Mouse (Mus musculus): Measurements from ENCODE around the gene Ly6g. TPM values are rescaled to one million over a fixed set of nuclear protein-coding genes. Genes with fewer than 3 reads are reported as not detected.
"Not testable (repeated sequence)": the region's sequence is repeated elsewhere in the genome, so short reads cannot be mapped to it uniquely, and the experiment has no call there.

Gene Ly6g
- polyA plus RNA-seq, 1 experiment from 2014 or later, result not detected

- not testable (repeated sequence) for H3K36me3 ChIP-seq (ENCODE audit: control insufficient read depth, insufficient read depth, low read length); H3K9me3 ChIP-seq (ENCODE audit: control insufficient read depth, low read length); H3K4me1 ChIP-seq (replicated peaks; ENCODE audit: control insufficient read depth, insufficient read depth, low read length); H3K4me3 ChIP-seq (ENCODE audit: low read length); H3K4me2 ChIP-seq (ENCODE audit: low read depth, low read length); H3K9ac ChIP-seq (ENCODE audit: low read length); ATAC-seq (ENCODE audit: low read depth); H3K27ac ChIP-seq (ENCODE audit: low read length); H3K27me3 ChIP-seq (ENCODE audit: control insufficient read depth, insufficient read depth, low read depth, low read length)
- 69% methylated on average over 3 of the region's 3 CpGs for WGBS
Observed at GRCm38 (mm10) chr15:75137739-75138138, 17.3 kb upstream of the Ly6g start.

GRCm38 (mm10) chr15:75141812-75142360, 13.2 kb upstream of the Ly6g start:
- H3K4me3 ChIP-seq (ENCODE audit: low read length); H3K9ac ChIP-seq (ENCODE audit: low read length); H3K36me3 ChIP-seq (ENCODE audit: control insufficient read depth, insufficient read depth, low read length); H3K4me2 ChIP-seq (ENCODE audit: low read depth, low read length); H3K27ac ChIP-seq (ENCODE audit: low read length); H3K9me3 ChIP-seq (ENCODE audit: control insufficient read depth, low read length); ATAC-seq (ENCODE audit: low read depth); H3K4me1 ChIP-seq (replicated peaks; ENCODE audit: control insufficient read depth, insufficient read depth, low read length); H3K27me3 ChIP-seq (ENCODE audit: control insufficient read depth, insufficient read depth, low read depth, low read length): not testable (repeated sequence)
- 38% methylated on average over 6 of the region's 6 CpGs for WGBS

GRCm38 (mm10) chr15:75143735-75144134, 11.3 kb upstream of the Ly6g start:
- no peak overlapping the region for H3K4me2 ChIP-seq (ENCODE audit: low read depth, low read length)
- no peak for ATAC-seq (ENCODE audit: low read depth)

GRCm38 (mm10) chr15:75153087-75153486, 2.0 kb upstream of the Ly6g start:
- H3K36me3 ChIP-seq (ENCODE audit: control insufficient read depth, insufficient read depth, low read length), result no peaks in the 10 kb centered on the region
- no peak overlapping the region for H3K4me3 ChIP-seq (ENCODE audit: low read length)
- no peak overlapping the region for H3K4me2 ChIP-seq (ENCODE audit: low read depth, low read length)
- no peak overlapping the region for H3K27ac ChIP-seq (ENCODE audit: low read length)
- ATAC-seq (ENCODE audit: low read depth), result no peak
- no peak overlapping the region for H3K9ac ChIP-seq (ENCODE audit: low read length)
- H3K4me1 ChIP-seq (replicated peaks; ENCODE audit: control insufficient read depth, insufficient read depth, low read length), result no peaks in the 10 kb centered on the region
- no peaks in the 10 kb centered on the region for H3K27me3 ChIP-seq (ENCODE audit: control insufficient read depth, insufficient read depth, low read depth, low read length)
- H3K9me3 ChIP-seq (ENCODE audit: control insufficient read depth, low read length), result no peaks in the 10 kb centered on the region

More at GRCm38 (mm10) chr15:75143735-75144134, 11.3 kb upstream of the Ly6g start:
- no peak overlapping the region for H3K27ac ChIP-seq (ENCODE audit: low read length)
- 60% methylated on average over 3 of the region's 3 CpGs for WGBS
- H3K9ac ChIP-seq (ENCODE audit: low read length), result no peak overlapping the region
- no peak overlapping the region for H3K4me3 ChIP-seq (ENCODE audit: low read length)
- no peaks in the 10 kb centered on the region for H3K9me3 ChIP-seq (ENCODE audit: control insufficient read depth, low read length)
- no peaks in the 10 kb centered on the region for H3K27me3 ChIP-seq (ENCODE audit: control insufficient read depth, insufficient read depth, low read depth, low read length)
- no peaks in the 10 kb centered on the region for H3K36me3 ChIP-seq (ENCODE audit: control insufficient read depth, insufficient read depth, low read length)
- H3K4me1 ChIP-seq (replicated peaks; ENCODE audit: control insufficient read depth, insufficient read depth, low read length), result no peaks in the 10 kb centered on the region

GRCm38 (mm10) chr15:75157646-75158045, 2.6 kb downstream of the Ly6g start:
- 33% methylated on average over 1 of the region's 1 CpGs for WGBS
- Histone ChIP-seq H3K4me2 (ENCODE audit: low read depth, low read length) (no peak overlapping the region), H3K27me3 (ENCODE audit: control insufficient read depth, insufficient read depth, low read depth, low read length) (no peaks in the 10 kb centered on the region), H3K36me3 (ENCODE audit: control insufficient read depth, insufficient read depth, low read length) (no peaks in the 10 kb centered on the region), H3K4me3 (ENCODE audit: low read length) (no peak overlapping the region), H3K9me3 (ENCODE audit: control insufficient read depth, low read length) (no peaks in the 10 kb centered on the region), H3K4me1 (replicated peaks; ENCODE audit: control insufficient read depth, insufficient read depth, low read length) (no peaks in the 10 kb centered on the region), H3K27ac (ENCODE audit: low read length) (no peak overlapping the region), H3K9ac (ENCODE audit: low read length) (no peak overlapping the region)
- ATAC-seq (ENCODE audit: low read depth), result no peak

GRCm38 (mm10) chr15:75175506-75175905, 20.5 kb downstream of the Ly6g start:
- WGBS, result 42% methylated on average over 1 of the region's 1 CpGs
- no peaks in the 10 kb centered on the region for H3K9me3 ChIP-seq (ENCODE audit: control insufficient read depth, low read length)

GRCm38 (mm10) chr15:75186291-75186690, 31.3 kb downstream of the Ly6g start:
- ATAC-seq (ENCODE audit: low read depth), result no peak
- Histone ChIP-seq H3K27me3 (ENCODE audit: control insufficient read depth, insufficient read depth, low read depth, low read length) (no peaks in the 10 kb centered on the region), H3K4me1 (replicated peaks; ENCODE audit: control insufficient read depth, insufficient read depth, low read length) (no peaks in the 10 kb centered on the region), H3K36me3 (ENCODE audit: control insufficient read depth, insufficient read depth, low read length) (no peaks in the 10 kb centered on the region), H3K4me3 (ENCODE audit: low read length) (no peak overlapping the region), H3K27ac (ENCODE audit: low read length) (no peak overlapping the region), H3K4me2 (ENCODE audit: low read depth, low read length) (no peak overlapping the region), H3K9ac (ENCODE audit: low read length) (no peak overlapping the region), H3K9me3 (ENCODE audit: control insufficient read depth, low read length) (no peaks in the 10 kb centered on the region)
- 17% methylated on average over 2 of the region's 2 CpGs for WGBS

More at GRCm38 (mm10) chr15:75175506-75175905, 20.5 kb downstream of the Ly6g start:
- Histone ChIP-seq H3K36me3 (ENCODE audit: control insufficient read depth, insufficient read depth, low read length) (no peaks in the 10 kb centered on the region), H3K27me3 (ENCODE audit: control insufficient read depth, insufficient read depth, low read depth, low read length) (no peaks in the 10 kb centered on the region), H3K27ac (ENCODE audit: low read length) (no peak overlapping the region), H3K4me3 (ENCODE audit: low read length) (no peak overlapping the region), H3K9ac (ENCODE audit: low read length) (no peak overlapping the region), H3K4me1 (replicated peaks; ENCODE audit: control insufficient read depth, insufficient read depth, low read length) (no peaks in the 10 kb centered on the region), H3K4me2 (ENCODE audit: low read depth, low read length) (no peak overlapping the region)
- no peak for ATAC-seq (ENCODE audit: low read depth)

GRCm38 (mm10) chr15:75189116-75189515, 34.1 kb downstream of the Ly6g start:
- 58% methylated on average over 2 of the region's 2 CpGs for WGBS
- Histone ChIP-seq H3K4me1 (replicated peaks; ENCODE audit: control insufficient read depth, insufficient read depth, low read length) (no peaks in the 10 kb centered on the region), H3K36me3 (ENCODE audit: control insufficient read depth, insufficient read depth, low read length) (no peaks in the 10 kb centered on the region)

GRCm38 (mm10) chr15:75190560-75190959, 35.5 kb downstream of the Ly6g start:
- not testable (repeated sequence) for H3K9me3 ChIP-seq (ENCODE audit: control insufficient read depth, low read length); H3K27ac ChIP-seq (ENCODE audit: low read length); H3K4me2 ChIP-seq (ENCODE audit: low read depth, low read length); H3K4me1 ChIP-seq (replicated peaks; ENCODE audit: control insufficient read depth, insufficient read depth, low read length); H3K4me3 ChIP-seq (ENCODE audit: low read length); H3K9ac ChIP-seq (ENCODE audit: low read length); H3K36me3 ChIP-seq (ENCODE audit: control insufficient read depth, insufficient read depth, low read length); H3K27me3 ChIP-seq (ENCODE audit: control insufficient read depth, insufficient read depth, low read depth, low read length); ATAC-seq (ENCODE audit: low read depth)
- 0% methylated on average over 1 of the region's 3 CpGs for WGBS

More at GRCm38 (mm10) chr15:75189116-75189515, 34.1 kb downstream of the Ly6g start:
- Histone ChIP-seq H3K9ac (ENCODE audit: low read length) (no peak overlapping the region), H3K4me2 (ENCODE audit: low read depth, low read length) (no peak overlapping the region), H3K27me3 (ENCODE audit: control insufficient read depth, insufficient read depth, low read depth, low read length) (no peaks in the 10 kb centered on the region), H3K9me3 (ENCODE audit: control insufficient read depth, low read length) (no peaks in the 10 kb centered on the region), H3K27ac (ENCODE audit: low read length) (no peak overlapping the region), H3K4me3 (ENCODE audit: low read length) (no peak overlapping the region)
- ATAC-seq (ENCODE audit: low read depth), result no peak
